Mouse (Mus musculus) liver, embryonic 14.5 days (tissue): ENCODE measurements around the gene Nfyb.

Experiments used
- CTCF ChIP-seq: IDR thresholded peaks from 2 replicates; pipeline ENCODE4 v1.5.1; 2016; ENCODE audit warnings: antibody characterized with exemption, low read depth, control low read depth
- EP300 ChIP-seq: IDR thresholded peaks from 2 replicates; pipeline ENCODE4 v1.6.1; 2016; ENCODE audit warnings: antibody characterized with exemption, low read depth

DNA sequence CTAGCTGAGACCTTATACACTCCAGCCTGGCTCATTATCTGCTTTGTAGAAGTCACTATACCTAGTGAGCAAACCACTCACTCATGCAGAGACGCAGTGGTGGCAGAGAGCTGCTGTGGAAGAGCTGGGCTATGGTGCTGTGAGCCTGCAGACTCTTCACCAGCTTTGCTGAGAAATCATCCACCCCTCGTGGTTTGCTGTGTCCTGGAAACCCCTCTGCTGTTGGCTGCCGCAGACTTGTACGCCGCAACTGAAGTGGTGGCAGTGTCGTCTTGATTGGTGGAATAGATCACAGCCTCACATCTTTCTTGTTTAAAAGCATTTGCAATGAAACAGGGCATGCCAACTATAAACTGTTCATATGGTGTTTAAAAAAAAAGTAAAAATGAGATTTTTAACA is 19.6 kb downstream of the Nfyb start:
- TF ChIP-seq CTCF (no peak), EP300 (no peak)
